Mouse (Mus musculus): ENCODE measurements around the gene Tada3. TPM values are rescaled to one million over a fixed set of nuclear protein-coding genes. Genes with fewer than 3 reads are reported as not detected.

Tada3 gene
- polyA plus RNA-seq, 1 experiment from 2014 or later = 49.7 TPM

DNA sequence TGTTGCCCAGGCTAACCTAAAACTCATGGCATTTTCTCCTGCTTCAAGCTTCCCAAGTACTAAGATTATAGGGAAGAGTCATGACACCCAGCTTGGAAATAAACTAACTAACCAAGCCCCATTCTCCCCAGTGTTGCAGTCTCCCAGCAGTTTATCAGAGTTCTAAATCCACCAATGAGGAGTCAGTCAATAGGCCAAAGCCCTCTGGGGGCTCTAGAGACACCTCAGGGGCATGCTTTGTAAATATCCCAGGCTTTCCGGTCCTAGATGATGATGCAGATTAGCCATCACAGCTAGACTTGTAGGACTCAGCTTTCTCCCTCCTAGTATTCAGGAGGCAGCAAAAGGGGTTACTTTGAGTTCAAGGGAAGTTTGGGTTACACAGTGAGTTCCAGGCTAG lies 32.3 kb upstream of the Tada3 start:
- Histone ChIP-seq H3K27ac (ENCODE audit: low read depth, low read length) (no peak overlapping the region), H3K4me2 (no peak overlapping the region), H3K4me3 (ENCODE audit: low read depth, low read length) (no peak overlapping the region), H3K9ac (ENCODE audit: low read depth, low read length) (no peak overlapping the region), H3K36me3 (ENCODE audit: control insufficient read depth, insufficient read depth, low read length) (0 out of 2 replicates have a peak, but pooled peaks cover 2% of the 10 kb centered on the region), H3K4me1 (replicated peaks; ENCODE audit: control insufficient read depth, insufficient read depth, low read length) (no peaks in the 10 kb centered on the region), H3K9me3 (ENCODE audit: control insufficient read depth, low read length) (no peaks in the 10 kb centered on the region), H3K27me3 (replicated peaks; ENCODE audit: control insufficient read depth, insufficient read depth, low read length) (no peaks in the 10 kb centered on the region)
- 75% methylated on average over 1 of the region's 1 CpGs for WGBS
- DNase-seq (ENCODE audit: low spot score) (no peak), ATAC-seq (replicated peaks; ENCODE audit: low FRiP score) (no peak)

DNA sequence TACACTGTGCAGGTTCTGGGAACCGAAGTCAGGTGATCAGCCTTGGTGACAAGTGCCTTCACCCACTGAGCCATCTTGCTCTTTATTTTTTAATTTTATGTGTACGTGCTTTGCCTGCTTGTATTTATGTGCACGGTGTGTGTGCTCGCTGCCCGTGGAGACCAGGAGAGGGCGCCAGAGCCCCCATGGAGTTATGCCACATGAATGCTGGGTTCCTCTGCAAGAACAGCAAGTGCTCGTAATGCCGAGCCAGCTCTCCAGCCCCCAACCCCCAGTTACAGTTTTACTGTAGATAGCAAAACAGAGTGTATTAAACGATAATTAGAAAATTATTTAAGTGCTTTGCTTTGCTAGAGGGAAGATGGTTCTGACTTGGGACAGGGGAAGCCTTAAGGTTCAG lies 29.0 kb upstream of the Tada3 start:
- ATAC-seq (replicated peaks; ENCODE audit: low FRiP score) (no peak), DNase-seq (ENCODE audit: low spot score) (no peak)
- no peak overlapping the region for H3K9ac ChIP-seq (ENCODE audit: low read depth, low read length)
- H3K27me3 ChIP-seq (replicated peaks; ENCODE audit: control insufficient read depth, insufficient read depth, low read length) = no peaks in the 10 kb centered on the region
- no peak overlapping the region for H3K27ac ChIP-seq (ENCODE audit: low read depth, low read length)
- no peak overlapping the region for H3K4me2 ChIP-seq
- H3K4me3 ChIP-seq (ENCODE audit: low read depth, low read length) = no peak overlapping the region
- H3K4me1 ChIP-seq (replicated peaks; ENCODE audit: control insufficient read depth, insufficient read depth, low read length) = no peaks in the 10 kb centered on the region
- H3K36me3 ChIP-seq (ENCODE audit: control insufficient read depth, insufficient read depth, low read length) = no peaks in the 10 kb centered on the region
- no peaks in the 10 kb centered on the region for H3K9me3 ChIP-seq (ENCODE audit: control insufficient read depth, low read length)
- 80% methylated on average over 9 of the region's 9 CpGs for WGBS

DNA sequence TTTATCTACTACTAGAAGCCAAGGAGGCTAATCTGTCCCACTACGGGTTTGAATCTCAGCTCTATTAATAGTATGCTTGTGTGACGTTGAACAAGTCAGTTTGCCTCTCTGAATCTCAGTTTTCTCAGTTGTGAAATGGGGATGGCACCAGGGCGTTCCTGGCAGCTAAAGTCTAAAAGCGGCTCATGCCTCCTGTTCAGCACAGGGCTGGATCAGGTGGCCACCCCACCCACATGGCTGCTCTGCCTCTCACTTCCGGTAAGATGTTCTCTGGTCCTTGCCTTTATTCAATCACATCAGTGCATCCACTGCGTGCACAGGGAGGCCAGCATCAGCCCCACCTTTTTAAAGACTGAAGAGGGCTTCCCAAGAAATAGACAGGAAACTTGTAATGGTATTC lies 27.8 kb upstream of the Tada3 start:
- Histone ChIP-seq H3K27ac (ENCODE audit: low read depth, low read length) (no peak overlapping the region), H3K4me3 (ENCODE audit: low read depth, low read length) (no peak overlapping the region), H3K4me1 (replicated peaks; ENCODE audit: control insufficient read depth, insufficient read depth, low read length) (no peaks in the 10 kb centered on the region), H3K9ac (ENCODE audit: low read depth, low read length) (no peak overlapping the region), H3K4me2 (no peak overlapping the region), H3K9me3 (ENCODE audit: control insufficient read depth, low read length) (no peaks in the 10 kb centered on the region), H3K36me3 (ENCODE audit: control insufficient read depth, insufficient read depth, low read length) (no peaks in the 10 kb centered on the region), H3K27me3 (replicated peaks; ENCODE audit: control insufficient read depth, insufficient read depth, low read length) (no peaks in the 10 kb centered on the region)
- 77% methylated on average over 6 of the region's 6 CpGs for WGBS
- ATAC-seq (replicated peaks; ENCODE audit: low FRiP score) (no peak), DNase-seq (ENCODE audit: low spot score) (no peak)

DNA sequence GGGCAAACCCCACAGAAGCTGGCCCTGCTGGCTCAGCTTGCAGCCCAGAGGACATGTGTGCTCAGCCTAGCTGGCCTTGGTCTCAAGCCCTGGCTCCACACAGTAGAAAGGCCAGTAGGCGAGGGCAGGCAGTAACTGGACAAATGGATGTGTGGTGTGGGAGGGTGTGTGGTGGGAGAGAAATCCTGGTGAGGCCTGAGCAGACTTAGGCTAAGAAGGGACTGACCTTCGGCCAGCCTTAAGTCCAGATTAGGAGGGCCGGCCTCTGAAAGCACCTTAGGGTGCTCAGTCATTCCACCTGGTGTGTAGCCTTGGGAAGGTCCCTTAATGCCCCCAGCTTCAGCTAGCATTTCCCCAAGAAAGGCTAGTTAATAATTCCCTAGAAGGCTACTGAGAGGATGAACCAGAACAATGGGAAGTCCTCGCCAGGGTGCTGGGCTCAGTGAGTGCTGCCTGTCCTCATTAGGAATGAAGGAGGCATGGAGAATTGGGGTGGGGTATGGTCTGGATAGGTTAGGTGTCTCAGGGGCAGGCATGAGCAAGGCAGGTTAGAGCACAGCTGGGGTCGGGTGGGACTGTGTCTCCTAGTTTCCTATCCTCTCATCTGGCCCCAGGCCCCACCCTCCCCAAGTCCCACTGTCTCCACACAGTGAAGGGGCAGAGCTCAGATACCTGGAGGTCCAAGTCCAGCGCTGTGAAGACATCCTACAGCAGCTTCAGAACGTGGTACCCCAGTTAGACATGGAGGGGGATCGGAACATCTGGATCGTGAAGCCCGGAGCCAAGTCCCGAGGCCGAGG lies 27.2 kb upstream of the Tada3 start:
- no peak for DNase-seq (ENCODE audit: low spot score)
- H3K36me3 ChIP-seq (ENCODE audit: control insufficient read depth, insufficient read depth, low read length) = no peaks in the 10 kb centered on the region
- H3K4me2 ChIP-seq = no peak overlapping the region
- H3K27ac ChIP-seq (ENCODE audit: low read depth, low read length) = no peak overlapping the region
- WGBS = 72% methylated on average over 12 of the region's 12 CpGs
- ATAC-seq (replicated peaks; ENCODE audit: low FRiP score) = 0 out of 2 replicates have a peak, but pooled peaks have one; percentile 13
- H3K9me3 ChIP-seq (ENCODE audit: control insufficient read depth, low read length) = no peaks in the 10 kb centered on the region
- no peak overlapping the region for H3K4me3 ChIP-seq (ENCODE audit: low read depth, low read length)
- no peak overlapping the region for H3K9ac ChIP-seq (ENCODE audit: low read depth, low read length)
- no peaks in the 10 kb centered on the region for H3K27me3 ChIP-seq (replicated peaks; ENCODE audit: control insufficient read depth, insufficient read depth, low read length)
- H3K4me1 ChIP-seq (replicated peaks; ENCODE audit: control insufficient read depth, insufficient read depth, low read length) = no peaks in the 10 kb centered on the region

DNA sequence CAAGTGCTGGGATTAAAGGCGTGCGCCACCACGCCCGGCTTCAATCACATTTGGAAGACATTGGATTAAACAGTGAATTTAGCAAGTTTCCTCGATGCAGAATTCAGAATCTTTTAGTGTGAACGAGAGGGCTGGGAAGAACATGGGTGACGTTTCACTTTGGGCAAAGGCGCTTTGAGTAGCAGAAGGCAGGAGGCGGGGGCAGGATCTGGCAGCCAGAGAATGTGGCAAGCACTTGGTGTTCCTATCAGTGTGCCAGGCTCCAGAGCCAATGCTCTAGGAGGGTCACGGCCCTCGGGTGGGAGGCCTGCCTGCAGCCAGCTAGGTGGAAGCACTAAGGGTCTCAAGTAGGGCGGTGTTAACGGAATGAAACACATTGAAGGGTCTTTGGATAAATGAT lies 24.4 kb upstream of the Tada3 start:
- no peak overlapping the region for H3K9ac ChIP-seq (ENCODE audit: low read depth, low read length)
- H3K27ac ChIP-seq (ENCODE audit: low read depth, low read length) = no peak overlapping the region
- no peaks in the 10 kb centered on the region for H3K36me3 ChIP-seq (ENCODE audit: control insufficient read depth, insufficient read depth, low read length)
- H3K4me1 ChIP-seq (replicated peaks; ENCODE audit: control insufficient read depth, insufficient read depth, low read length) = no peaks in the 10 kb centered on the region
- DNase-seq (ENCODE audit: low spot score) = no peak
- no peaks in the 10 kb centered on the region for H3K9me3 ChIP-seq (ENCODE audit: control insufficient read depth, low read length)
- no peak overlapping the region for H3K4me2 ChIP-seq
- no peak for ATAC-seq (replicated peaks; ENCODE audit: low FRiP score)
- no peak overlapping the region for H3K4me3 ChIP-seq (ENCODE audit: low read depth, low read length)
- H3K27me3 ChIP-seq (replicated peaks; ENCODE audit: control insufficient read depth, insufficient read depth, low read length) = no peaks in the 10 kb centered on the region
- WGBS = 89% methylated on average over 13 of the region's 13 CpGs

DNA sequence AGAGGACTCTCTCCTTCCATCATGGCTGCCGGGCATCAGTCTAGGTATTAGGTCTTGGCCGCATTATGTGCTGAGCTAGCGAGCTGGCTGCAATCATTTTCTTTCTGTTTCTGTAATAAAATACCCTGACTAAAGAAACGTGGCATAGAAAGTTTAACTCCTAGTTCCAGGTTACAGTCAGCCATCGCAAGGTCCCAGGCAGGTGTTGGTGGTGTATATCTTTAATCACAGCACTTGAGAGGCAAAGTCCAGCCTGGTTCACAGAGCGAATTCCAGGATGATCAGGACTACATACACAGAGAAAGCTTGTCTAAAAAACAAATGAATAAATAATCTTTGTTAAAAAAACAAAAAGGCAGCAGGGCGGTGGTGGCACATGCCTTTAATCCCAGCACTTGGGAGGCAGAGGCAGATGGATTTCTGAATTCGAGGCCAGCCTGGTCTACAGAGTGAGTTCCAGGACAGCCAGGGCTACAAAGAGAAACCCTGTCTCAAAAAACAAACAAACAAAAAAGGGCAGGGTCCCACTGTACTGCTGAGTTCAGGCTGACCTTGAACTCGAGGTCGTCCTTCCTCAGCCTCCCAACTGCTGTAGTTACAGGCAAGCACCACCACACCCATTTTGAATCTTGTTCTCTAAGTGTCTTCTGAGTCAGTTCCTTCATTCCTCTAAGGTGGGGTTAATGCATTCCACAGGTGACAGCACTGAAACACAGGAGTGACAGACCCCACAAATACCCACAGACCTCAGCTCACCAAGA lies 18.8 kb upstream of the Tada3 start:
- peaks cover 5% of the 10 kb centered on the region; the same call in 1 of the 2 replicates for H3K27me3 ChIP-seq (replicated peaks; ENCODE audit: control insufficient read depth, insufficient read depth, low read length)
- H3K36me3 ChIP-seq (ENCODE audit: control insufficient read depth, insufficient read depth, low read length) = 0 out of 2 replicates have a peak, but pooled peaks cover 2% of the 10 kb centered on the region
- no peak for ATAC-seq (replicated peaks; ENCODE audit: low FRiP score)
- H3K9ac ChIP-seq (ENCODE audit: low read depth, low read length) = no peak overlapping the region
- DNase-seq (ENCODE audit: low spot score) = no peak
- H3K4me1 ChIP-seq (replicated peaks; ENCODE audit: control insufficient read depth, insufficient read depth, low read length) = 0 out of 2 replicates have a peak, but pooled peaks cover 7% of the 10 kb centered on the region
- H3K9me3 ChIP-seq (ENCODE audit: control insufficient read depth, low read length) = no peaks in the 10 kb centered on the region
- H3K4me2 ChIP-seq = no peak overlapping the region
- 84% methylated on average over 10 of the region's 10 CpGs for WGBS
- no peak overlapping the region for H3K4me3 ChIP-seq (ENCODE audit: low read depth, low read length)
- H3K27ac ChIP-seq (ENCODE audit: low read depth, low read length) = no peak overlapping the region

DNA sequence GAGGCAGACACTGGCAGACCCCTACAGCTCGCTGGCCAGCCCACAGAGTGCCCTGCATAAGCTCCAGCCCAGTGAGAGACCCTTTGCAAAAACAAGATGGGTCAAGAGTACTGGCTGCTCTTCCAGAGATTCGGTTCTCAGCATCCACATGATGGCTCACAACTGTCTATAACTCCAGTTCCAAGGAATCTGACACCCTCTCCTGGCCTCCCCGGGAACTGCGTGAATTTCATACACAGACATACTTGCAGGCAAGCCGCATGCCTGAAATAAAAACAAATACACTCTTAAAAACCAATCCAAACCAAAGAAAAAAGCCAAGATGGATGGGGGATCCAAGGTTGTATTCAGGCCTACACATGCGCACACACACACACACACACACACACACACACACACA lies 17.8 kb upstream of the Tada3 start:
- Histone ChIP-seq H3K27ac (ENCODE audit: low read depth, low read length) (no peak overlapping the region), H3K27me3 (replicated peaks; ENCODE audit: control insufficient read depth, insufficient read depth, low read length) (peaks cover 5% of the 10 kb centered on the region; the same call in 1 of the 2 replicates), H3K36me3 (ENCODE audit: control insufficient read depth, insufficient read depth, low read length) (peaks cover 6% of the 10 kb centered on the region; the same call in 1 of the 2 replicates), H3K4me2 (no peak overlapping the region), H3K4me1 (replicated peaks; ENCODE audit: control insufficient read depth, insufficient read depth, low read length) (0 out of 2 replicates have a peak, but pooled peaks cover 7% of the 10 kb centered on the region), H3K9me3 (ENCODE audit: control insufficient read depth, low read length) (no peaks in the 10 kb centered on the region), H3K9ac (ENCODE audit: low read depth, low read length) (no peak overlapping the region), H3K4me3 (ENCODE audit: low read depth, low read length) (no peak overlapping the region)
- DNase-seq (ENCODE audit: low spot score) = no peak
- ATAC-seq (replicated peaks; ENCODE audit: low FRiP score) = no peak
- 93% methylated on average over 6 of the region's 6 CpGs for WGBS

DNA sequence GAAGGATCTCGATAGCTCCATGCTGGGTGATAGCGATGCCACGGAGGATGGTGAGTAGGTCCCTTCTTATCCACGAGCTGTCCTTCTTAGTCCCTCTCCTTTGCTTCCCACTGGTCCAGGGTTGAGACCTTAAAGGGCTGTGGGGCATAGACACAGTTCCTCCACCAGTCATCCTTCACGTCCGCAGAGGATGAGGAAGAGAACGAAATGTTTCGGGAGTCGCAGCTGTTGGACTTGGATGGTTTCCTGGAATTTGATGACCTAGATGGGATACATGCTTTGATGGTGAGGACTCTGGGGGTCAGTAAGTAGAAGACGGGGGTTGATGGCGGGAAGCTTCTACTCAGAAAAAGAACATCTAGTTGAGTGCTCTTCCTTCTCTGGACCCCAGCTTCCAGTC lies 17.1 kb upstream of the Tada3 start:
- no peak for DNase-seq (ENCODE audit: low spot score)
- Histone ChIP-seq H3K36me3 (ENCODE audit: control insufficient read depth, insufficient read depth, low read length) (peaks cover 10% of the 10 kb centered on the region), H3K9me3 (ENCODE audit: control insufficient read depth, low read length) (no peaks in the 10 kb centered on the region), H3K4me2 (no peak overlapping the region), H3K4me1 (replicated peaks; ENCODE audit: control insufficient read depth, insufficient read depth, low read length) (0 out of 2 replicates have a peak, but pooled peaks cover 7% of the 10 kb centered on the region), H3K4me3 (ENCODE audit: low read depth, low read length) (no peak overlapping the region), H3K9ac (ENCODE audit: low read depth, low read length) (no peak overlapping the region), H3K27ac (ENCODE audit: low read depth, low read length) (no peak overlapping the region), H3K27me3 (replicated peaks; ENCODE audit: control insufficient read depth, insufficient read depth, low read length) (peaks cover 5% of the 10 kb centered on the region; the same call in 1 of the 2 replicates)
- no peak for ATAC-seq (replicated peaks; ENCODE audit: low FRiP score)
- 90% methylated on average over 11 of the region's 11 CpGs for WGBS
